Mouse (Mus musculus) midbrain, embryonic 11.5 days (tissue): ENCODE data around the gene Ndufab1. TPM values are rescaled to one million over a fixed set of nuclear protein-coding genes. Genes with fewer than 3 reads are reported as not detected.
"Not testable (repeated sequence)": the region's sequence is repeated elsewhere in the genome, so short reads cannot be mapped to it uniquely, and the experiment has no call there.

ENCODE experiments used
- ATAC-seq: fragments of 200-750 bp; cut with Nextera tagmentation; 2 replicates; pipeline ENCODE4 v1.8.0; 2017; ENCODE audit warnings: moderate TSS enrichment, moderate library complexity; ENCODE audit not compliant: low FRiP score
- DNase-seq: peaks from one replicate; pipeline ENCODE4 v3.0.0; 2015; ENCODE audit warnings: low spot score; ENCODE audit errors: missing footprints
- H3K27ac ChIP-seq: fragments of 300-500 bp; sonication (generic); 2 replicates; pipeline ENCODE4 v1.5.1; 2014; ENCODE audit warnings: low read depth, low read length
- H3K27me3 ChIP-seq: fragments of 300-500 bp; sonication (generic); 2 replicates; pipeline ENCODE4 v1.6.1; 2014; ENCODE audit warnings: mild to moderate bottlenecking, low read length, moderate library complexity, mixed read lengths; ENCODE audit not compliant: control insufficient read depth, insufficient read depth
- H3K36me3 ChIP-seq: fragments of 300-500 bp; sonication (generic); 2 replicates; pipeline ENCODE4 v1.6.1; 2014; ENCODE audit warnings: mild to moderate bottlenecking, low read length, moderate library complexity, mixed read lengths; ENCODE audit not compliant: control insufficient read depth, insufficient read depth
- H3K4me1 ChIP-seq: fragments of 300-500 bp; sonication (generic); 2 replicates; pipeline ENCODE4 v1.6.1; 2014; ENCODE audit warnings: low read length; ENCODE audit not compliant: control insufficient read depth, insufficient read depth
- H3K4me2 ChIP-seq: fragments of 300-500 bp; sonication (generic); 2 replicates; pipeline ENCODE4 v1.6.1; 2014; ENCODE audit warnings: mild to moderate bottlenecking, moderate library complexity
- H3K4me3 ChIP-seq: fragments of 300-500 bp; sonication (generic); 2 replicates; pipeline ENCODE4 v1.5.1; 2014; ENCODE audit warnings: low read depth, low read length
- H3K9ac ChIP-seq: fragments of 300-500 bp; sonication (generic); 2 replicates; pipeline ENCODE4 v1.6.1; 2014; ENCODE audit warnings: low read length
- H3K9me3 ChIP-seq: fragments of 300-500 bp; sonication (generic); 2 replicates; pipeline ENCODE4 v1.6.1; 2016; ENCODE audit warnings: low read length; ENCODE audit not compliant: control insufficient read depth
- WGBS: fragments of 180-500 bp; shearing (Covaris S2); extraction: QIAGEN DNeasy Blood & Tissue Kit; methylation state at CpG from one replicate; pipeline ENCODE4 v1.1.7; 2014; 5-methylcytosine and 5-hydroxymethylcytosine counted together
- polyA plus RNA-seq: library from polyadenylated mRNA; unstranded; fragments of >200 nt; fragmentation: Nextera tagmentation; extraction: Ambion mirVana; gene quantifications from 2 replicates; pipeline ENCODE4 v1.2.1, GENCODE M21; 2014

Ndufab1 gene
- polyA plus RNA-seq, 1 experiment from 2014 or later, result 688 TPM

- 85% methylated on average over 8 of the region's 8 CpGs for WGBS
- Histone ChIP-seq H3K9ac (no peak overlapping the region), H3K4me2 (no peak overlapping the region), H3K36me3 (peaks cover 11% of the 10 kb centered on the region), H3K4me3 (no peak overlapping the region), H3K4me1 (no peaks in the 10 kb centered on the region), H3K27ac (no peak overlapping the region), H3K27me3 (no peaks in the 10 kb centered on the region), H3K9me3 (no peaks in the 10 kb centered on the region)
- no peak for ATAC-seq
- no peak for DNase-seq
Observed at GRCm38 (mm10) chr7:122125636-122126035, 23.9 kb upstream of the Ndufab1 start.

- WGBS, result 85% methylated on average over 4 of the region's 4 CpGs
- no peak overlapping the region for H3K4me2 ChIP-seq
- no peak for ATAC-seq
Observed at GRCm38 (mm10) chr7:122123518-122123917, 21.8 kb upstream of the Ndufab1 start.

GRCm38 (mm10) chr7:122108206-122108605 lies 6.5 kb upstream of the Ndufab1 start:
- no peaks in the 10 kb centered on the region for H3K4me1 ChIP-seq
- H3K4me3 ChIP-seq, result no peak overlapping the region
- H3K9ac ChIP-seq, result no peak overlapping the region
- WGBS, result 98% methylated on average over 6 of the region's 6 CpGs
- H3K4me2 ChIP-seq, result no peak overlapping the region
- H3K27ac ChIP-seq, result no peak overlapping the region
- H3K9me3 ChIP-seq, result no peaks in the 10 kb centered on the region
- ATAC-seq (no peak), DNase-seq (no peak)
- H3K27me3 ChIP-seq, result no peaks in the 10 kb centered on the region
- 0 out of 2 replicates have a peak, but pooled peaks cover 4% of the 10 kb centered on the region for H3K36me3 ChIP-seq

More at GRCm38 (mm10) chr7:122123518-122123917, 21.8 kb upstream of the Ndufab1 start:
- H3K36me3 ChIP-seq, result peaks cover 14% of the 10 kb centered on the region
- H3K4me3 ChIP-seq, result no peak overlapping the region
- no peaks in the 10 kb centered on the region for H3K9me3 ChIP-seq
- H3K4me1 ChIP-seq, result no peaks in the 10 kb centered on the region
- no peak overlapping the region for H3K27ac ChIP-seq
- H3K27me3 ChIP-seq, result no peaks in the 10 kb centered on the region
- no peak for DNase-seq
- H3K9ac ChIP-seq, result no peak overlapping the region

GRCm38 (mm10) chr7:122101014-122101746 lies 506 bp downstream of the Ndufab1 start:
- H3K9me3 ChIP-seq, H3K27ac ChIP-seq, H3K27me3 ChIP-seq, H3K36me3 ChIP-seq, H3K4me1 ChIP-seq: not testable (repeated sequence)
- peak overlapping the region; percentile 71 for H3K4me2 ChIP-seq
- ATAC-seq (peak; percentile 86), DNase-seq (peak; percentile 95)
- H3K4me3 ChIP-seq, result peak overlapping the region; percentile 70
- peak overlapping the region; percentile 86 for H3K9ac ChIP-seq
- 10% methylated on average over 24 of the region's 28 CpGs for WGBS

GRCm38 (mm10) chr7:122099222-122099621 lies 2.5 kb downstream of the Ndufab1 start:
- ATAC-seq (no peak), DNase-seq (peak; percentile 87)
- no peak overlapping the region for H3K9ac ChIP-seq

GRCm38 (mm10) chr7:122098009-122098408 lies 3.7 kb downstream of the Ndufab1 start:
- no peak for DNase-seq
- Histone ChIP-seq H3K9me3 (no peaks in the 10 kb centered on the region), H3K9ac (no peak overlapping the region), H3K27me3 (no peaks in the 10 kb centered on the region), H3K36me3 (peaks cover 12% of the 10 kb centered on the region), H3K4me1 (peaks cover 9% of the 10 kb centered on the region; the same call in 1 of the 2 replicates), H3K27ac (no peak overlapping the region), H3K4me2 (no peak overlapping the region), H3K4me3 (no peak overlapping the region)
- WGBS, result 98% methylated on average over 3 of the region's 3 CpGs
- ATAC-seq, result no peak

More at GRCm38 (mm10) chr7:122099222-122099621, 2.5 kb downstream of the Ndufab1 start:
- Histone ChIP-seq H3K4me3 (no peak overlapping the region), H3K4me1 (peaks cover 9% of the 10 kb centered on the region; the same call in 1 of the 2 replicates), H3K36me3 (peaks cover 12% of the 10 kb centered on the region), H3K27ac (no peak overlapping the region), H3K27me3 (no peaks in the 10 kb centered on the region), H3K9me3 (no peaks in the 10 kb centered on the region), H3K4me2 (no peak overlapping the region)
- WGBS, result 74% methylated on average over 4 of the region's 4 CpGs

GRCm38 (mm10) chr7:122094564-122095330 lies 6.9 kb downstream of the Ndufab1 start:
- 94% methylated on average over 2 of the region's 2 CpGs for WGBS
- no peak overlapping the region for H3K9ac ChIP-seq
- DNase-seq (peak; percentile 74), ATAC-seq (no peak)
- no peak overlapping the region for H3K4me3 ChIP-seq
- no peaks in the 10 kb centered on the region for H3K4me1 ChIP-seq
- H3K4me2 ChIP-seq, result no peak overlapping the region
- no peak overlapping the region for H3K27ac ChIP-seq
- peaks cover 28% of the 10 kb centered on the region for H3K36me3 ChIP-seq
- no peaks in the 10 kb centered on the region for H3K27me3 ChIP-seq
- H3K9me3 ChIP-seq, result no peaks in the 10 kb centered on the region

- Histone ChIP-seq H3K36me3 (peaks cover 17% of the 10 kb centered on the region), H3K4me1 (no peaks in the 10 kb centered on the region), H3K27me3 (no peaks in the 10 kb centered on the region), H3K27ac (no peak overlapping the region), H3K4me2 (no peak overlapping the region), H3K9ac (no peak overlapping the region), H3K4me3 (no peak overlapping the region), H3K9me3 (no peaks in the 10 kb centered on the region)
- peak; percentile 81 for DNase-seq
- WGBS, result 92% methylated on average over 11 of the region's 11 CpGs
- no peak for ATAC-seq
Observed at GRCm38 (mm10) chr7:122087195-122087982, 14.3 kb downstream of the Ndufab1 start.
